Mouse (Mus musculus): ENCODE measurements around the gene Rtp2.

Rtp2 gene

DNA sequence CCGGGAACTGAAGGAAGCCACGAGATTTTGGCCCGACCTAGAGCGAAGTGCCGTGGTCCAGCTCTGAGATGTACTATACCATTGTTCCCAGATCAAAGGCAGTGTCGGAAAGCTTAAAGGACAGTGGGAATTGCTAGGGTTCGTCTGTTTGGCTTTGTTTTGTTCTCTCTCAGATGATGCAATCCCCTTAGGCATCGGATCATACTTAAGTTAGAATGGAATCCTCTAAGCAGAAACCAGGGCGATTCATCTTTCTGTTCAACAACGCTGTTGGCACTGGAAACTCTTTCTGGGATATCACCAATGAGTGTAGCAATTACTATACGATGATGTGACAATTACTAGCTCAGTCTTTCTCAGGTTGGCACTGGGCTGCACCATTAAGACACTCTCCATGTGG lies at the start of gene Rtp2:
TSS of gene Rtp2 (minus strand) at position 101 of the 400 bp plus-strand sequence.
- no peak for DNase-seq (ENCODE audit: low read depth)

- DNase-seq (ENCODE audit: low read depth): no peak
Measured at GRCm38 (mm10) chr16:23980991-23981720, 49.0 kb upstream of the Rtp2 start.

- DNase-seq (ENCODE audit: low read depth): no peak
Measured at GRCm38 (mm10) chr16:23980201-23980870, 48.1 kb upstream of the Rtp2 start.

- no peak for DNase-seq (ENCODE audit: low read depth)
Measured at GRCm38 (mm10) chr16:23979446-23979845, 47.3 kb upstream of the Rtp2 start.

GRCm38 (mm10) chr16:23978495-23978894 lies 46.3 kb upstream of the Rtp2 start:
- DNase-seq (ENCODE audit: low read depth): no peak

DNA sequence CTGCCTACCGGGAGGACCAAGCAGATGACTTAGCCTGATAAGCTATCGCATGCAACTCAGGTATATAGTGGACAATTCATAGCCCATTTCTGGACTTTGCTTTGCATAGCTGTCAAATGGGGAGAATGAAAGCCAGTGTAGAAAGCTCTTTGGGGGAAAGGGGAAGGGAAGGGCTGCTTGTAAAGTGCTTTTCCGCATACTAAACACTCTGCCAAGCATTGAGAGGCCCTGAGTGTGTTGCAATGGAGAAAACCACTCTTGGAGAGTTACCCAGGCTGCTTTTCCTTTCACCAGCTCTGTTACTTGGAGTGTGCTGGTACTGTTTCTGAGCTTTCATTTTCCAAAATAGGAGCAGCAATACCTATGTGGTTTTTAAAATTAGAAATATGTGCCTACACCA lies 45.5 kb upstream of the Rtp2 start:
- no peak for DNase-seq (ENCODE audit: low read depth)

- DNase-seq (ENCODE audit: low read depth): no peak
Measured at GRCm38 (mm10) chr16:23976196-23976595, 44.0 kb upstream of the Rtp2 start.

DNA sequence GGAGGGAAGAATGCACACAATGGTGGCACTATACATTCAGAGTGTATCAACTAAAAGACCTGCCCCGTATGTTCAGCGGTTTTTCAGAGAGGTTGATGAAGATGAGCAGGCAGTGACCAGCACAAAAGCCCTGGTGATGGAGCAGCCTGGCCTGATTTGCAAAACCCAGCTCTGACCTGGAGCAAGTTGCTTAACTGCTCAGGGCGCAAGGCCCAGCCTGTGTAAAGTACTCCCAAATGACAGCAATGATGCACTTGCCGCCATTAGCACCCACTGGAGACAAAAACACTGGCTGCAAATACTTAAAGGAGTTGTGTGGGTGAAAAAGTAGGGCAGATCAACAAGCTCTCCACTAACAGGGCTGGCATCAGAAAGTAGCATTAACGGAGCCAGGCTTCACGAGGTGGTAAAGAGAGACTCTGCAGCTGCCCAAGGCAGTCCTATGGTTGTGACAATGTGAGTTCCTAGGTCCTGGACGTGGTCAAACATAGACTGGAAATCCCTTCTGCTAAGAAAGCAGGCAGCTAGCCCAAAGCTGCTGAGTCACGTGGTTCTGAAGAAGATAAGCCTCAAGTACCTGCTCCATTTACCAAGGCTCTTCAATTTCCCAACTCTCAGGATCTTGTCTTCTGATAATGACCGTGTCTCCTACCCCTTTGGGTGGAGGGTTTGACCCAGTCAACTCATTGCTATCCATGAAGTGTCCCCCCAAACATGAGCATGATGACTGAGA lies 41.6 kb upstream of the Rtp2 start:
- DNase-seq (ENCODE audit: low read depth): no peak

DNA sequence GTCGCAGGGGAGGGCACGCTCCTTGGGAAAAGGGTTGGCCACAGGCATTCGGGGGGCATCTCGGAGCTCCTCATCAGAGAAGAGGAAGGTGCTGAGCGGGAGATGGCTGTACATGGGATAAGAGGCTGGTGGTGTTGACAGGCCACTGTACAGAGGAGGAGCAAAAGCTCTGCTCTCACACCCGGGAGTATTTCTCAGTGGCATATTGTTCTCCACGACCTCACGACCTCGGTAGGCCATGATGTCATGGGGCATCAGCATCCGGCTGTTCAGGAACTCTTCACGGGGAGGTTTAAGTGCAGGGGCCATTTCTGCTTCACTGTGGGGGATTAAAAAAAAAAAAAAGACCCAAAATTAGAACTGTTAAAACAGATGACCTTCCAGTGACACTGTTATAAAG lies 40.7 kb upstream of the Rtp2 start:
- no peak for DNase-seq (ENCODE audit: low read depth)

GRCm38 (mm10) chr16:23972126-23972740 lies 40.0 kb upstream of the Rtp2 start:
- DNase-seq (ENCODE audit: low read depth): no peak

- DNase-seq (ENCODE audit: low read depth): no peak
Measured at GRCm38 (mm10) chr16:23969919-23970318, 37.7 kb upstream of the Rtp2 start.

DNA sequence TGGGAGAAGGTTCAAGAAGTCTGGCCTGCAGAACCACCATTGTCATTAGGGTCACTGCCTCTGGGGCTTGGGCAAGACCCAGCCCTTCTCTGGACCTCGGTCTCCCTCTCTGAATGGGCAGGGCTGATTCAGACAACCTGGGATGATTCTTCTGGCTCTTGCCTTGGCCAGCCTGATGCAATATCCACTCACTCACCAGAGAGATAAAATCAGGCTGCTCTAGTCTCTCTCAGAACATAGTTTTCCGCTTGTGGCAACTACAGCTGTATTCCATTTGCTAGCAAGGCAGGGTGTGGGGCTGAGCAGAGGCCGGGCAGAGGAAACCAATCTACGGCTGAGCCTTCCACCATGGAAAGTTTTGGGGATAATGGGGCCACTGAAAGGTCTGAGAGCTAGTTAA lies 36.7 kb upstream of the Rtp2 start:
- DNase-seq (ENCODE audit: low read depth): no peak

- no peak for DNase-seq (ENCODE audit: low read depth)
Measured at GRCm38 (mm10) chr16:23967301-23967700, 35.1 kb upstream of the Rtp2 start.

GRCm38 (mm10) chr16:23966066-23966465 lies 33.9 kb upstream of the Rtp2 start:
- no peak for DNase-seq (ENCODE audit: low read depth)

GRCm38 (mm10) chr16:23964706-23965367 lies 32.6 kb upstream of the Rtp2 start:
- no peak for DNase-seq (ENCODE audit: low read depth)

- DNase-seq (ENCODE audit: low read depth): no peak
Measured at GRCm38 (mm10) chr16:23963896-23964668, 31.9 kb upstream of the Rtp2 start.

- no peak for DNase-seq (ENCODE audit: low read depth)
Measured at GRCm38 (mm10) chr16:23962401-23962800, 30.2 kb upstream of the Rtp2 start.

GRCm38 (mm10) chr16:23958938-23959337 lies 26.7 kb upstream of the Rtp2 start:
- DNase-seq (ENCODE audit: low read depth): no peak

- no peak for DNase-seq (ENCODE audit: low read depth)
Measured at GRCm38 (mm10) chr16:23953959-23954260, 21.7 kb upstream of the Rtp2 start.

DNA sequence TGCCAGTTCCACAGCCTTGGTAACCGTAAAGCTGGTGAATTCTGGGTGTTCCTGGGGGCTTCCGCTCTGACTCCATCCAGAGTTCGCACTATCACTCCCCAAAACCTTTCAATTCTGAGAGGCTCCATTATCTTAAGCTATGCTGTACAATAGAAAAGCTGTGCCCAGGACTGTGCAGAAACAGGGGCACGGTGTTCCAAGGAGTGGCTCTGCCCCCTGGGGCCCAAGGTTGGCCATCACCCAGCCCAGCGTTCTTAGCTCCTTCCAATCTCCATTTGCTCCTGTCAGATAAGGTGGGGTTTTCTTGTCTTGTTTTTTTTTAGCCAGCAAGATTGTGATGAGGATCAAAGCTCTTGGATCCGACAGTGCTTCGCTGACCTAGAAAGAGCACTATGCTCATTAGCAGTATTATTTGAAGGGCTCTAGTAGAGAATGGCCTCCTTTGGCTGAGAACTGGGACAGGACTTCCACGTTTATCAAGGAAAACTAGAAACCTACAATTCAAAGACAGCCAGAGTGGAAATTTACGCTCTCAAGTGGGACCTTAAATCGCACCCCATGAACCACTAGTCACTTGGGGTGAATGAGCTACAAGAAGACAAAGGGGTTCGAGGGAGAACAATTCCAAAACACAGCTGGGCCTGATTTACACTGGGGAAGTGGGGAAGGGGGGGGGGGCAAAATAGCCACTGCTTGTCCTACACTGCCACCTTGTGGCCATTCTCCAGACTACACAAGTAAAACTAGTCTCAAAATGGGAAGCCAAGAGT lies 21.2 kb upstream of the Rtp2 start:
- DNase-seq (ENCODE audit: low read depth): peak; percentile 25
